Mouse (Mus musculus): Measurements from ENCODE around the gene Ate1. TPM values are rescaled to one million over a fixed set of nuclear protein-coding genes. Genes with fewer than 3 reads are reported as not detected.
"Not testable (repeated sequence)": the region's sequence is repeated elsewhere in the genome, so short reads cannot be mapped to it uniquely, and the experiment has no call there.

Gene Ate1
- total RNA-seq (2022) = 10 to 100 TPM; 64.4 to 83.5 (median 67.3) TPM

- DNase-seq (ENCODE audit: low spot score in 2 of 2) = no peak
Observed at GRCm38 (mm10) chr7:130520049-130520425, at the start of gene Ate1. Gene Ate1 (minus strand): TSS chr7:130520369.

- no peak for DNase-seq (ENCODE audit: low spot score in 2 of 2)
Observed at GRCm38 (mm10) chr7:130568783-130569436, 48.7 kb upstream of the Ate1 start.

GRCm38 (mm10) chr7:130564596-130564995, 44.4 kb upstream of the Ate1 start:
- DNase-seq (ENCODE audit: low spot score in 2 of 2) = no peak

- DNase-seq (ENCODE audit: low spot score in 2 of 2) = no peak
Observed at GRCm38 (mm10) chr7:130563880-130564279, 43.7 kb upstream of the Ate1 start.

GRCm38 (mm10) chr7:130563276-130563675, 43.1 kb upstream of the Ate1 start:
- no peak for DNase-seq (ENCODE audit: low spot score in 2 of 2)

GRCm38 (mm10) chr7:130560933-130561332, 40.8 kb upstream of the Ate1 start:
- no peak for DNase-seq (ENCODE audit: low spot score in 2 of 2)

GRCm38 (mm10) chr7:130558592-130558991, 38.4 kb upstream of the Ate1 start:
- DNase-seq (ENCODE audit: low spot score in 2 of 2) = no peak

GRCm38 (mm10) chr7:130555597-130555996, 35.4 kb upstream of the Ate1 start:
- no peak for DNase-seq (ENCODE audit: low spot score in 2 of 2)

GRCm38 (mm10) chr7:130553321-130553720, 33.2 kb upstream of the Ate1 start:
- no peak for DNase-seq (ENCODE audit: low spot score in 2 of 2)

GRCm38 (mm10) chr7:130552780-130553179, 32.6 kb upstream of the Ate1 start:
- no peak for DNase-seq (ENCODE audit: low spot score in 2 of 2)

GRCm38 (mm10) chr7:130547635-130548175, 27.5 kb upstream of the Ate1 start:
- DNase-seq (ENCODE audit: low spot score in 2 of 2) = no peak

GRCm38 (mm10) chr7:130546791-130547484, 26.8 kb upstream of the Ate1 start:
- DNase-seq (ENCODE audit: low spot score in 2 of 2) = peak; percentile 79 to 87

GRCm38 (mm10) chr7:130546421-130546790, 26.2 kb upstream of the Ate1 start:
- no peak for DNase-seq (ENCODE audit: low spot score in 2 of 2)

GRCm38 (mm10) chr7:130545893-130546292, 25.7 kb upstream of the Ate1 start:
- no peak for DNase-seq (ENCODE audit: low spot score in 2 of 2)

- DNase-seq (ENCODE audit: low spot score in 2 of 2) = no peak
Observed at GRCm38 (mm10) chr7:130545401-130545800, 25.2 kb upstream of the Ate1 start.

- DNase-seq (ENCODE audit: low spot score in 2 of 2) = no peak
Observed at GRCm38 (mm10) chr7:130543181-130543580, 23.0 kb upstream of the Ate1 start.

- no peak for DNase-seq (ENCODE audit: low spot score in 2 of 2)
Observed at GRCm38 (mm10) chr7:130540176-130540575, 20.0 kb upstream of the Ate1 start.

GRCm38 (mm10) chr7:130537068-130537467, 16.9 kb upstream of the Ate1 start:
- no peak for DNase-seq (ENCODE audit: low spot score in 2 of 2)

- DNase-seq (ENCODE audit: low spot score in 2 of 2) = no peak
Observed at GRCm38 (mm10) chr7:130535174-130535573, 15.0 kb upstream of the Ate1 start.

GRCm38 (mm10) chr7:130533316-130534260, 13.4 kb upstream of the Ate1 start:
- peak; percentile 38 to 74 for DNase-seq (ENCODE audit: low spot score in 2 of 2)

- not testable (repeated sequence) for DNase-seq (ENCODE audit: low spot score in 2 of 2)
Observed at GRCm38 (mm10) chr7:130531138-130531537, 11.0 kb upstream of the Ate1 start.

- DNase-seq (ENCODE audit: low spot score in 2 of 2) = no peak
Observed at GRCm38 (mm10) chr7:130527306-130527705, 7.1 kb upstream of the Ate1 start.
